Mouse (Mus musculus): Measurements from ENCODE around the gene Hist1h3f. TPM values are rescaled to one million over a fixed set of nuclear protein-coding genes. Genes with fewer than 3 reads are reported as not detected.
A peak's percentile ranks its signal among the peaks of the same experiment; 100 is the strongest.
"Not testable (repeated sequence)": the region's sequence is repeated elsewhere in the genome, so short reads cannot be mapped to it uniquely, and the experiment has no call there.

Hist1h3f gene
- total and polyA plus RNA-seq, 2 experiments from 2014 or later = 0.45 to 441 TPM

GRCm38 (mm10) chr13:23572218-23573033, 28.6 kb downstream of the Hist1h3f start:
- Histone ChIP-seq H3K27me3 (ENCODE audit: control insufficient read depth, insufficient read depth, low read length) (no peaks in the 10 kb centered on the region), H3K27ac (ENCODE audit: low read depth) (peak overlapping the region; percentile 97), H3K4me1 (ENCODE audit: control insufficient read depth, insufficient read depth) (peaks cover 16% of the 10 kb centered on the region; the same call in 1 of the 2 replicates), H3K9me3 (replicated peaks; ENCODE audit: control insufficient read depth, low read length) (no peaks in the 10 kb centered on the region), H3K36me3 (replicated peaks; ENCODE audit: control insufficient read depth, insufficient read depth, low read length) (no peaks in the 10 kb centered on the region), H3K9ac (replicated peaks; ENCODE audit: low read depth, low read length) (peak overlapping the region; percentile 69; the same call in 1 of the 2 replicates), H3K4me3 (ENCODE audit: low read depth, low read length) (peak overlapping the region; percentile 51), H3K4me2 (ENCODE audit: low read depth, low read length) (peak overlapping the region; percentile 62)
- TF ChIP-seq CTCF (IDR thresholded peaks at IDR 0.05; ENCODE audit: low read depth) = no peak
- no peak for TF ChIP-seq EP300 (IDR thresholded peaks at IDR 0.05; ENCODE audit: low read depth)
- DNase-seq (ENCODE audit: low spot score) (no peak), ATAC-seq (ENCODE audit: insufficient read depth, low read depth) (no peak)
- 45% methylated on average over 2 of the region's 2 CpGs for WGBS

GRCm38 (mm10) chr13:23573034-23573897, 29.4 kb downstream of the Hist1h3f start:
- Histone ChIP-seq H3K4me2 (ENCODE audit: low read depth, low read length) (peak overlapping the region; percentile 62), H3K9ac (replicated peaks; ENCODE audit: low read depth, low read length) (peak overlapping the region; percentile 59; the same call in 1 of the 2 replicates), H3K4me1 (ENCODE audit: control insufficient read depth, insufficient read depth) (peaks cover 16% of the 10 kb centered on the region; the same call in 1 of the 2 replicates), H3K4me3 (ENCODE audit: low read depth, low read length) (peak overlapping the region; percentile 51), H3K27ac (ENCODE audit: low read depth) (peak overlapping the region; percentile 97)
- H3K27me3 ChIP-seq (ENCODE audit: control insufficient read depth, insufficient read depth, low read length); H3K36me3 ChIP-seq (replicated peaks; ENCODE audit: control insufficient read depth, insufficient read depth, low read length); ATAC-seq (ENCODE audit: insufficient read depth, low read depth); DNase-seq (ENCODE audit: low spot score); H3K9me3 ChIP-seq (replicated peaks; ENCODE audit: control insufficient read depth, low read length): not testable (repeated sequence)
- WGBS = 25% methylated on average over 17 of the region's 20 CpGs

- peak within 1 kb of the TSS; percentile 76 for H3K27ac ChIP-seq (ENCODE audit: low read depth)
- peaks cover 16% of the 10 kb centered on the region; the same call in 1 of the 2 replicates for H3K4me1 ChIP-seq (ENCODE audit: control insufficient read depth, insufficient read depth)
- TF ChIP-seq EP300 (IDR thresholded peaks at IDR 0.05; ENCODE audit: low read depth) = peak; percentile 90
- DNase-seq (ENCODE audit: low spot score) (peak; percentile 97), ATAC-seq (ENCODE audit: insufficient read depth, low read depth) (peak; percentile 81)
- not testable (repeated sequence) for H3K27me3 ChIP-seq (ENCODE audit: control insufficient read depth, insufficient read depth, low read length); H3K9me3 ChIP-seq (replicated peaks; ENCODE audit: control insufficient read depth, low read length); H3K36me3 ChIP-seq (replicated peaks; ENCODE audit: control insufficient read depth, insufficient read depth, low read length)
- peak within 1 kb of the TSS; percentile 51 for H3K4me3 ChIP-seq (ENCODE audit: low read depth, low read length)
- 3% methylated on average over 31 of the region's 42 CpGs for WGBS
- H3K4me2 ChIP-seq (ENCODE audit: low read depth, low read length) = peak within 1 kb of the TSS; percentile 62
- peak within 1 kb of the TSS; percentile 59; the same call in 1 of the 2 replicates for H3K9ac ChIP-seq (replicated peaks; ENCODE audit: low read depth, low read length)
Observed at GRCm38 (mm10) chr13:23573898-23574524, 30.2 kb downstream of the Hist1h3f start, which contains the start of the genes Hist1h2bf and Hist1h2ad. TSS of gene Hist1h2bf (minus strand) at chr13:23574196. TSS of gene Hist1h2ad (plus strand) at chr13:23574381.

GRCm38 (mm10) chr13:23574546-23575170, 30.8 kb downstream of the Hist1h3f start:
- H3K9ac ChIP-seq (replicated peaks; ENCODE audit: low read depth, low read length); ATAC-seq (ENCODE audit: insufficient read depth, low read depth); H3K36me3 ChIP-seq (replicated peaks; ENCODE audit: control insufficient read depth, insufficient read depth, low read length); H3K27me3 ChIP-seq (ENCODE audit: control insufficient read depth, insufficient read depth, low read length); DNase-seq (ENCODE audit: low spot score); H3K9me3 ChIP-seq (replicated peaks; ENCODE audit: control insufficient read depth, low read length): not testable (repeated sequence)
- H3K27ac ChIP-seq (ENCODE audit: low read depth) = peak overlapping the region; percentile 71; the same call in 1 of the 2 replicates
- H3K4me2 ChIP-seq (ENCODE audit: low read depth, low read length) = peak overlapping the region; percentile 53; the same call in 1 of the 2 replicates
- H3K4me1 ChIP-seq (ENCODE audit: control insufficient read depth, insufficient read depth) = peaks cover 16% of the 10 kb centered on the region; the same call in 1 of the 2 replicates
- H3K4me3 ChIP-seq (ENCODE audit: low read depth, low read length) = peak overlapping the region; percentile 51
- WGBS = 10% methylated on average over 5 of the region's 39 CpGs
